Mouse (Mus musculus): Measurements from ENCODE around the gene Copg1. TPM values are rescaled to one million over a fixed set of nuclear protein-coding genes. Genes with fewer than 3 reads are reported as not detected.

Gene Copg1
- polyA plus RNA-seq, 1 experiment from 2014 or later = 203 TPM

GRCm38 (mm10) chr6:87850155-87850899 lies 37.3 kb upstream of the Copg1 start:
- peak overlapping the region; percentile 100 for H3K4me3 ChIP-seq (ENCODE audit: low read depth, low read length)
- under 1% methylated on average over 65 of the region's 73 CpGs for WGBS
- peaks cover 29% of the 10 kb centered on the region for H3K4me1 ChIP-seq (ENCODE audit: control insufficient read depth, insufficient read depth, low read length)
- peak overlapping the region; percentile 96 for H3K27ac ChIP-seq (ENCODE audit: low read length)
- no peaks in the 10 kb centered on the region; the same call in 1 of the 2 replicates for H3K27me3 ChIP-seq (ENCODE audit: control insufficient read depth, insufficient read depth, low read depth, low read length)
- peak; percentile 77 for ATAC-seq
- H3K9me3 ChIP-seq (replicated peaks; ENCODE audit: control insufficient read depth, low read length, poor library complexity, severe bottlenecking) = no peaks in the 10 kb centered on the region
- peaks cover under 1% of the 10 kb centered on the region for H3K36me3 ChIP-seq (ENCODE audit: control insufficient read depth, insufficient read depth, low read length)
- H3K9ac ChIP-seq (ENCODE audit: low read depth, low read length) = peak overlapping the region; percentile 99
- H3K4me2 ChIP-seq (ENCODE audit: low read length) = peak overlapping the region; percentile 96

GRCm38 (mm10) chr6:87850900-87851614 lies 36.6 kb upstream of the Copg1 start, which contains the start of gene Cnbp:
Cnbp (minus strand) TSS chr6:87851106.
- peak within 1 kb of the TSS; percentile 96 for H3K27ac ChIP-seq (ENCODE audit: low read length)
- peak; percentile 99 for ATAC-seq
- no peaks in the 10 kb centered on the region; the same call in 1 of the 2 replicates for H3K27me3 ChIP-seq (ENCODE audit: control insufficient read depth, insufficient read depth, low read depth, low read length)
- H3K4me1 ChIP-seq (ENCODE audit: control insufficient read depth, insufficient read depth, low read length) = peaks cover 29% of the 10 kb centered on the region
- peak within 1 kb of the TSS; percentile 96 for H3K4me2 ChIP-seq (ENCODE audit: low read length)
- no peaks in the 10 kb centered on the region for H3K9me3 ChIP-seq (replicated peaks; ENCODE audit: control insufficient read depth, low read length, poor library complexity, severe bottlenecking)
- no peaks in the 10 kb centered on the region for H3K36me3 ChIP-seq (ENCODE audit: control insufficient read depth, insufficient read depth, low read length)
- 1% methylated on average over 54 of the region's 55 CpGs for whole genome bisulfite sequencing
- peak within 1 kb of the TSS; percentile 100 for H3K4me3 ChIP-seq (ENCODE audit: low read depth, low read length)
- H3K9ac ChIP-seq (ENCODE audit: low read depth, low read length) = peak within 1 kb of the TSS; percentile 99

- Histone ChIP-seq H3K27ac (ENCODE audit: low read length) (no peak overlapping the region), H3K9ac (ENCODE audit: low read depth, low read length) (no peak overlapping the region), H3K27me3 (ENCODE audit: control insufficient read depth, insufficient read depth, low read depth, low read length) (no peaks in the 10 kb centered on the region; the same call in 1 of the 2 replicates), H3K4me3 (ENCODE audit: low read depth, low read length) (no peak overlapping the region), H3K4me1 (ENCODE audit: control insufficient read depth, insufficient read depth, low read length) (peaks cover 27% of the 10 kb centered on the region), H3K36me3 (ENCODE audit: control insufficient read depth, insufficient read depth, low read length) (no peaks in the 10 kb centered on the region), H3K9me3 (replicated peaks; ENCODE audit: control insufficient read depth, low read length, poor library complexity, severe bottlenecking) (no peaks in the 10 kb centered on the region), H3K4me2 (ENCODE audit: low read length) (no peak overlapping the region)
- WGBS = 81% methylated on average over 6 of the region's 6 CpGs
- ATAC-seq = no peak
Observed at GRCm38 (mm10) chr6:87851871-87852270, 35.7 kb upstream of the Copg1 start.

GRCm38 (mm10) chr6:87853446-87853845 lies 34.2 kb upstream of the Copg1 start:
- no peak overlapping the region for H3K9ac ChIP-seq (ENCODE audit: low read depth, low read length)
- H3K9me3 ChIP-seq (replicated peaks; ENCODE audit: control insufficient read depth, low read length, poor library complexity, severe bottlenecking) = no peaks in the 10 kb centered on the region
- no peaks in the 10 kb centered on the region; the same call in 1 of the 2 replicates for H3K27me3 ChIP-seq (ENCODE audit: control insufficient read depth, insufficient read depth, low read depth, low read length)
- H3K36me3 ChIP-seq (ENCODE audit: control insufficient read depth, insufficient read depth, low read length) = no peaks in the 10 kb centered on the region
- no peak for ATAC-seq
- no peak overlapping the region for H3K27ac ChIP-seq (ENCODE audit: low read length)
- no peak overlapping the region for H3K4me2 ChIP-seq (ENCODE audit: low read length)
- H3K4me3 ChIP-seq (ENCODE audit: low read depth, low read length) = no peak overlapping the region
- H3K4me1 ChIP-seq (ENCODE audit: control insufficient read depth, insufficient read depth, low read length) = peaks cover 13% of the 10 kb centered on the region
- WGBS = 88% methylated on average over 4 of the region's 4 CpGs

GRCm38 (mm10) chr6:87857071-87857470 lies 30.5 kb upstream of the Copg1 start:
- no peak overlapping the region for H3K9ac ChIP-seq (ENCODE audit: low read depth, low read length)

GRCm38 (mm10) chr6:87866211-87866610 lies 21.4 kb upstream of the Copg1 start:
- H3K9me3 ChIP-seq (replicated peaks; ENCODE audit: control insufficient read depth, low read length, poor library complexity, severe bottlenecking) = no peaks in the 10 kb centered on the region

More at GRCm38 (mm10) chr6:87857071-87857470, 30.5 kb upstream of the Copg1 start:
- H3K4me1 ChIP-seq (ENCODE audit: control insufficient read depth, insufficient read depth, low read length) = no peaks in the 10 kb centered on the region
- no peak overlapping the region for H3K27ac ChIP-seq (ENCODE audit: low read length)
- H3K4me2 ChIP-seq (ENCODE audit: low read length) = no peak overlapping the region
- no peaks in the 10 kb centered on the region for H3K36me3 ChIP-seq (ENCODE audit: control insufficient read depth, insufficient read depth, low read length)
- H3K9me3 ChIP-seq (replicated peaks; ENCODE audit: control insufficient read depth, low read length, poor library complexity, severe bottlenecking) = no peaks in the 10 kb centered on the region
- no peaks in the 10 kb centered on the region; the same call in 1 of the 2 replicates for H3K27me3 ChIP-seq (ENCODE audit: control insufficient read depth, insufficient read depth, low read depth, low read length)
- WGBS = 66% methylated on average over 1 of the region's 1 CpGs
- no peak for ATAC-seq
- no peak overlapping the region for H3K4me3 ChIP-seq (ENCODE audit: low read depth, low read length)

GRCm38 (mm10) chr6:87867256-87867655 lies 20.4 kb upstream of the Copg1 start:
- 87% methylated on average over 2 of the region's 2 CpGs for WGBS
- H3K9ac ChIP-seq (ENCODE audit: low read depth, low read length) = no peak overlapping the region
- H3K4me1 ChIP-seq (ENCODE audit: control insufficient read depth, insufficient read depth, low read length) = no peaks in the 10 kb centered on the region
- no peak for ATAC-seq
- no peak overlapping the region for H3K27ac ChIP-seq (ENCODE audit: low read length)
- no peaks in the 10 kb centered on the region for H3K9me3 ChIP-seq (replicated peaks; ENCODE audit: control insufficient read depth, low read length, poor library complexity, severe bottlenecking)
- H3K4me2 ChIP-seq (ENCODE audit: low read length) = no peak overlapping the region
- H3K4me3 ChIP-seq (ENCODE audit: low read depth, low read length) = no peak overlapping the region
- H3K36me3 ChIP-seq (ENCODE audit: control insufficient read depth, insufficient read depth, low read length) = no peaks in the 10 kb centered on the region
- H3K27me3 ChIP-seq (ENCODE audit: control insufficient read depth, insufficient read depth, low read depth, low read length) = no peaks in the 10 kb centered on the region

More at GRCm38 (mm10) chr6:87866211-87866610, 21.4 kb upstream of the Copg1 start:
- Histone ChIP-seq H3K4me2 (ENCODE audit: low read length) (no peak overlapping the region), H3K4me3 (ENCODE audit: low read depth, low read length) (no peak overlapping the region), H3K27ac (ENCODE audit: low read length) (no peak overlapping the region), H3K36me3 (ENCODE audit: control insufficient read depth, insufficient read depth, low read length) (no peaks in the 10 kb centered on the region), H3K9ac (ENCODE audit: low read depth, low read length) (no peak overlapping the region), H3K27me3 (ENCODE audit: control insufficient read depth, insufficient read depth, low read depth, low read length) (no peaks in the 10 kb centered on the region), H3K4me1 (ENCODE audit: control insufficient read depth, insufficient read depth, low read length) (no peaks in the 10 kb centered on the region)
- ATAC-seq = no peak
- 89% methylated on average over 6 of the region's 6 CpGs for WGBS

GRCm38 (mm10) chr6:87868871-87869506 lies 18.6 kb upstream of the Copg1 start:
- Histone ChIP-seq H3K4me2 (ENCODE audit: low read length) (no peak overlapping the region), H3K4me1 (ENCODE audit: control insufficient read depth, insufficient read depth, low read length) (no peaks in the 10 kb centered on the region), H3K36me3 (ENCODE audit: control insufficient read depth, insufficient read depth, low read length) (no peaks in the 10 kb centered on the region), H3K9ac (ENCODE audit: low read depth, low read length) (no peak overlapping the region), H3K27ac (ENCODE audit: low read length) (no peak overlapping the region), H3K4me3 (ENCODE audit: low read depth, low read length) (no peak overlapping the region), H3K9me3 (replicated peaks; ENCODE audit: control insufficient read depth, low read length, poor library complexity, severe bottlenecking) (no peaks in the 10 kb centered on the region), H3K27me3 (ENCODE audit: control insufficient read depth, insufficient read depth, low read depth, low read length) (no peaks in the 10 kb centered on the region)
- WGBS = 77% methylated on average over 9 of the region's 9 CpGs
- no peak for ATAC-seq

Data from midbrain, embryonic 16.5 days (tissue).